Mouse (Mus musculus): Measurements from ENCODE around the gene Cfap299.

Cfap299 gene

GRCm38 (mm10) chr5:98833760-98834159 lies 504.7 kb downstream of the Cfap299 start:
- no peak for DNase-seq (ENCODE audit: low spot score)

- DNase-seq (ENCODE audit: low spot score): no peak
Observed at GRCm38 (mm10) chr5:98834300-98834699, 505.2 kb downstream of the Cfap299 start.

GRCm38 (mm10) chr5:98842600-98843310 lies 513.7 kb downstream of the Cfap299 start:
- DNase-seq (ENCODE audit: low spot score): no peak

- no peak for DNase-seq (ENCODE audit: low spot score)
Observed at GRCm38 (mm10) chr5:98844664-98845063, 515.6 kb downstream of the Cfap299 start.

All from ovary, postnatal 14 days (tissue).